Mouse (Mus musculus) stomach, embryonic 14.5 days (tissue): ENCODE results near the gene Adssl1. TPM values are rescaled to one million over a fixed set of nuclear protein-coding genes. Genes with fewer than 3 reads are reported as not detected.

Experiments used
- ATAC-seq: fragments of 200-750 bp; cut with Nextera tagmentation; 2 replicates; pipeline ENCODE4 v1.8.0; 2017; ENCODE audit warnings: low read depth, moderate TSS enrichment; ENCODE audit not compliant: insufficient number of reproducible peaks, insufficient read depth, low FRiP score
- H3K27ac ChIP-seq: fragments of 300-500 bp; sonication (generic); 2 replicates; pipeline ENCODE4 v1.5.1; 2014; ENCODE audit warnings: mild to moderate bottlenecking, low read length, moderate library complexity, mixed read lengths
- H3K27me3 ChIP-seq: fragments of 300-500 bp; sonication (generic); 2 replicates; pipeline ENCODE4 v1.6.1; 2014; ENCODE audit warnings: low read length, control low read depth, mixed read lengths; ENCODE audit not compliant: control insufficient read depth, insufficient read depth
- H3K36me3 ChIP-seq: fragments of 300-500 bp; sonication (generic); 2 replicates; pipeline ENCODE4 v1.6.1; 2014; ENCODE audit warnings: mild to moderate bottlenecking, control low read depth, low read length, moderate library complexity, mixed read lengths; ENCODE audit not compliant: control insufficient read depth, insufficient read depth
- H3K4me1 ChIP-seq: fragments of 300-500 bp; sonication (generic); 2 replicates; pipeline ENCODE4 v1.6.1; 2014; ENCODE audit warnings: low read length, control low read depth, mixed read lengths; ENCODE audit not compliant: control insufficient read depth, insufficient read depth
- H3K4me2 ChIP-seq: fragments of 300-500 bp; sonication (generic); replicated peaks from 2 replicates; pipeline ENCODE4 v1.6.1; 2014; ENCODE audit warnings: low read depth, low read length, control low read depth
- H3K4me3 ChIP-seq: fragments of 300-500 bp; sonication (generic); 2 replicates; pipeline ENCODE4 v1.5.1; 2014; ENCODE audit warnings: low read depth, low read length, control low read depth
- H3K9ac ChIP-seq: fragments of 300-500 bp; sonication (generic); replicated peaks from 2 replicates; pipeline ENCODE4 v1.6.1; 2014; ENCODE audit warnings: low read depth, mild to moderate bottlenecking, control low read depth, low read length, moderate library complexity, mixed read lengths
- H3K9me3 ChIP-seq: fragments of 300-500 bp; sonication (generic); 2 replicates; pipeline ENCODE4 v1.6.1; 2016; ENCODE audit warnings: low read depth, low read length, control low read depth; ENCODE audit not compliant: control insufficient read depth
- WGBS: fragments of 180-500 bp; shearing (Covaris S2); extraction: QIAGEN DNeasy Blood & Tissue Kit; methylation state at CpG from one replicate; pipeline ENCODE4 v1.1.7; 2014; 5-methylcytosine and 5-hydroxymethylcytosine counted together
- polyA plus RNA-seq: library from polyadenylated mRNA; unstranded; fragments of >200 nt; fragmentation: Nextera tagmentation; extraction: Ambion mirVana; gene quantifications from 2 replicates; pipeline ENCODE4 v1.2.1, GENCODE M21; 2014

Adssl1 gene
- polyA plus RNA-seq, 1 experiment from 2014 or later, result 3.1 TPM

GRCm38 (mm10) chr12:112661851-112662250, 42.0 kb downstream of the Adssl1 start:
- WGBS, result 83% methylated on average over 9 of the region's 9 CpGs
- no peak overlapping the region for H3K4me2 ChIP-seq
- no peaks in the 10 kb centered on the region for H3K9me3 ChIP-seq
- peaks cover 69% of the 10 kb centered on the region for H3K4me1 ChIP-seq
- H3K27me3 ChIP-seq, result no peaks in the 10 kb centered on the region
- H3K9ac ChIP-seq, result no peak overlapping the region
- H3K27ac ChIP-seq, result peak overlapping the region; percentile 93
- H3K4me3 ChIP-seq, result no peak overlapping the region
- H3K36me3 ChIP-seq, result peaks cover 61% of the 10 kb centered on the region
- no peak for ATAC-seq

GRCm38 (mm10) chr12:112663303-112663702, 43.5 kb downstream of the Adssl1 start:
- Histone ChIP-seq H3K36me3 (peaks cover 61% of the 10 kb centered on the region), H3K27me3 (no peaks in the 10 kb centered on the region), H3K9ac (no peak overlapping the region; the same call in 1 of the 2 replicates), H3K27ac (peak overlapping the region; percentile 22; the same call in 1 of the 2 replicates), H3K9me3 (no peaks in the 10 kb centered on the region), H3K4me3 (no peak overlapping the region), H3K4me1 (peaks cover 70% of the 10 kb centered on the region), H3K4me2 (no peak overlapping the region)
- ATAC-seq, result no peak
- 75% methylated on average over 11 of the region's 11 CpGs for WGBS

- no peaks in the 10 kb centered on the region for H3K27me3 ChIP-seq
- H3K4me1 ChIP-seq, result peaks cover 74% of the 10 kb centered on the region
- H3K36me3 ChIP-seq, result peaks cover 60% of the 10 kb centered on the region
- 77% methylated on average over 12 of the region's 12 CpGs for WGBS
- H3K27ac ChIP-seq, result peak overlapping the region; percentile 22; the same call in 1 of the 2 replicates
- no peaks in the 10 kb centered on the region for H3K9me3 ChIP-seq
- ATAC-seq, result no peak
- H3K9ac ChIP-seq, result no peak overlapping the region; the same call in 1 of the 2 replicates
- no peak overlapping the region for H3K4me2 ChIP-seq
- H3K4me3 ChIP-seq, result no peak overlapping the region
These were observed 43.9 kb downstream of the Adssl1 start for GRCm38 (mm10) chr12:112663716-112664115.

DNA sequence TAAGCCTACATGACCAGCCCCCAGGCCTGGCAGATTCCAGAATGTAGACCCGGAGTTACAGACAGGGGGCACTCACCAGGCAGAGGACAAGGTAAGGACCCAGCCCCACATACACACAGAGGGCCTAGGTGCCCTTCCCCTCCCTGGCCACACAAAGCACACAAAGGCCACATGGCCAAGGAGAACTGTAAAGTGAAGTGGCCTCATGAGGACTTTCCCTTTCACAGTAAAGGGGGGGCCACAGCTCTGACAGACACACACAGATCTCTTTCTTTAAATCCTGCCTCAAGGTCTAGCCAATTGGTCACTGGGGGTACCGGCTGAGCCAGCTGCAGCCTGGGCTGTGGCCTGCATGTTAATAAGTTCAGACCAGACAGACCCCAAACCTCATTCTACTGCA, 44.3 kb downstream of the Adssl1 start:
- H3K9me3 ChIP-seq, result no peaks in the 10 kb centered on the region
- ATAC-seq, result no peak
- peak overlapping the region; percentile 22; the same call in 1 of the 2 replicates for H3K27ac ChIP-seq
- peaks cover 74% of the 10 kb centered on the region for H3K4me1 ChIP-seq
- H3K27me3 ChIP-seq, result no peaks in the 10 kb centered on the region
- 38% methylated on average over 2 of the region's 2 CpGs for WGBS
- no peak overlapping the region for H3K9ac ChIP-seq
- peaks cover 59% of the 10 kb centered on the region for H3K36me3 ChIP-seq
- no peak overlapping the region for H3K4me2 ChIP-seq
- H3K4me3 ChIP-seq, result no peak overlapping the region

DNA sequence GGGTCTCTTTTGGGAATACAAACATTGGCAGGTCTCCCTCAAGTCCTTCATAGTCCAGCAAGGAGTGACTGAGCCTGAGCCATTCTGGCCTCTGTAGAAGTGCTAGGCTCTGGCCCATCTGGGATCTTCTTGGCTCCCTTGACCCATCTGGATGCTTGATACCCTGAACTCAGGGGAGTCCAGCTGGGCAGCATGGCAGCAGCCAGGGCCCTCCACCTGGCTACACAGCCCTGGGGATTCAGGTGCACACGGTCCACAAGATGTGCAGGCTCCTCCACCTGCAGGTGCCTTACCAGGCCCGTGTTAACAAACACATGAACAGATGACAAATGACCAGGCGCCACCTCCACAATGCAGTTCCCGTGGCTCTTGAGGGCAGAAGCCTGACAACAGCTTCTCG, 44.8 kb downstream of the Adssl1 start:
- no peak overlapping the region for H3K9ac ChIP-seq

DNA sequence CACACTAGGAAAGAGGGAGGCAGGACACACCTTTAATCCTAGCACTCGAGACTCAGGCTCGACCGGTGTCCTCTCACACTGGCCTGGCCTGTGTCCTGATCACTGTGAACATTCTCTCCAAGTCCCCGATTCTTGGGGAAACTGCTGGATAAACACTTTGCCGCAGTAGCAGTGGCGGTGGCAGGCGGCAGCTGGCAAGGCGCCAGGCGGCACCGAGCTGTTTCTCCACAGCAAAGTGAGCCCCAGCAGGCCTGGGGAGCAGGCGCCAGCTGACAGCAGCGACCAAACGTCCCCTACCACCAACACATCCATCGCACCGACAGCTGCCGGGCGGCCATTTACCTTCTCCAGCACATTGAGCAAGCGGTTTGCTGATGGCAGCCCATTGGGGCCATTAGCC, 45.6 kb downstream of the Adssl1 start:
- peaks cover 65% of the 10 kb centered on the region for H3K36me3 ChIP-seq
- H3K4me1 ChIP-seq, result peaks cover 66% of the 10 kb centered on the region
- H3K9ac ChIP-seq, result no peak overlapping the region

More for the DNA sequence above, 44.8 kb downstream of the Adssl1 start:
- Histone ChIP-seq H3K9me3 (no peaks in the 10 kb centered on the region), H3K36me3 (peaks cover 59% of the 10 kb centered on the region), H3K4me2 (no peak overlapping the region), H3K4me1 (peaks cover 70% of the 10 kb centered on the region), H3K27me3 (no peaks in the 10 kb centered on the region), H3K27ac (peak overlapping the region; percentile 61; the same call in 1 of the 2 replicates), H3K4me3 (no peak overlapping the region)
- WGBS, result 30% methylated on average over 5 of the region's 5 CpGs
- no peak for ATAC-seq

DNA sequence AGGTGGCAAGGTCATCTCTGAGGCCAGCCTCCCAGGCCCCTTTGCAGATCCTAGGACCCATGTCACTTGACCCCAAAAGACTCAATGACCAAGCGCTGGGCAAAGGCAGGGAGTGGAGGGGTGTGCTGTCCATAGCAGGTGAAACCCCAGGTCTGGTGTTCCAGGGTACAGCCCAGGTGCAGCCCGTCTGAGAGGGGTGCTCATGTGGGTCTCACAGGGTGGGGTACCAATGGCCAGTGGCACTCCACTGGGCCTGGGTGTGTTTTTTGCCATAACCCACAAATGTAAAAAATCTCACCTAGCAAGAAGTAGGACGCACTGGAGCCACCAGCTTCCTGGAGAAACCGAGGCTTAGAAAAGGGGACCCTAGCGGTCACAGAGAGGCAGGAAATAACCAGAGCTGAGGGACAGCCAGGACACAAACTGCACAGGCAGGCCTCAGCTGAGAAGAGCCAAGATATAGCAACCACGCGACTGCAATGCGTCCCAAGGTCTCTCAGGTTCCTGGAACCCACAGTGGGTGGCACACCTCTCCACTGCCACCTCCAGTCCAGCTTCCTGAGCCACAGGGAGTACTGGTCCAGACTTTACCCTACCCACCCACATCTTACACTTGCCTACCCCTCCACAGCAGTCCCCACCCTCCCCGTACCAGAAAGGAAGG, 46.2 kb downstream of the Adssl1 start:
- Histone ChIP-seq H3K4me2 (0 out of 2 replicates have a peak overlapping the region, but pooled peaks have one; percentile 0), H3K4me1 (peaks cover 66% of the 10 kb centered on the region), H3K27me3 (no peaks in the 10 kb centered on the region), H3K9ac (no peak overlapping the region), H3K27ac (peak overlapping the region; percentile 61; the same call in 1 of the 2 replicates), H3K9me3 (no peaks in the 10 kb centered on the region), H3K4me3 (no peak overlapping the region), H3K36me3 (peaks cover 71% of the 10 kb centered on the region)
- ATAC-seq, result no peak
- WGBS, result 87% methylated on average over 9 of the region's 9 CpGs

More for the DNA sequence above, 45.6 kb downstream of the Adssl1 start:
- Histone ChIP-seq H3K4me3 (no peak overlapping the region), H3K27me3 (no peaks in the 10 kb centered on the region), H3K27ac (peak overlapping the region; percentile 61; the same call in 1 of the 2 replicates), H3K9me3 (no peaks in the 10 kb centered on the region), H3K4me2 (peak overlapping the region; percentile 0; the same call in 1 of the 2 replicates)
- ATAC-seq, result no peak
- 29% methylated on average over 18 of the region's 18 CpGs for WGBS

GRCm38 (mm10) chr12:112667619-112668297, 47.9 kb downstream of the Adssl1 start:
- H3K4me2 ChIP-seq, result no peak overlapping the region
- H3K9me3 ChIP-seq, result no peaks in the 10 kb centered on the region
- no peak overlapping the region for H3K4me3 ChIP-seq
- H3K27me3 ChIP-seq, result no peaks in the 10 kb centered on the region
- H3K27ac ChIP-seq, result peak overlapping the region; percentile 21; the same call in 1 of the 2 replicates
- ATAC-seq, result no peak
- 83% methylated on average over 10 of the region's 10 CpGs for WGBS
- H3K9ac ChIP-seq, result no peak overlapping the region
- peaks cover 65% of the 10 kb centered on the region for H3K4me1 ChIP-seq
- peaks cover 66% of the 10 kb centered on the region for H3K36me3 ChIP-seq
